Mouse (Mus musculus): Measurements from ENCODE around the gene B3gnt6. TPM values are rescaled to one million over a fixed set of nuclear protein-coding genes. Genes with fewer than 3 reads are reported as not detected.

B3gnt6 gene
- polyA plus RNA-seq, 1 experiment from 2014 or later: 0.23 TPM

DNA sequence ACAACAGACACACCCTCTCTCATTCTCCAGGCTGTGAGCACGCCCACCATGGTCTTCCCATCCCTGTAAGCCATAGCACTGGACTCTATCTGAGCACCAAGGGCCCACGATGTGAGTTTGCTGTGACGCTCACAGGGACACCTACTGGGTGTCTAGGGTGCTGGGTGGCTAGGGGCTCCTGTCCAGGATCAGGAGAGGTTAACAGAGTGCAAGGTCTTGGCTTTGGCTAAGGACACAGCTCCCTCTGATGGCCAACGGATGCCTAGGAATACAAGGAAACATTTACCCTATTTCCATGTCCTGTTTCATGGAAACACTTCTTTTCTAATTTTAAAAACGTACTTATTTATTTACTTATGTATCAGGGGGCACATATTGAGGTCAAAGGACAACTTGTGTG lies 48.8 kb downstream of the B3gnt6 start:
- no peak overlapping the region for H3K4me3 ChIP-seq (ENCODE audit: low read depth, low read length)
- no peak for TF ChIP-seq EP300 (optimal IDR thresholded peaks at IDR 0.05)
- peak; percentile 59 for TF ChIP-seq CTCF (IDR thresholded peaks at IDR 0.05; ENCODE audit: low read depth)
- H3K9ac ChIP-seq (ENCODE audit: low read length): no peak overlapping the region
- 60% methylated on average over 5 of the region's 5 CpGs for WGBS
- H3K4me2 ChIP-seq (replicated peaks; ENCODE audit: low read depth): no peak overlapping the region
- DNase-seq (ENCODE audit: low spot score): no peak
- no peaks in the 10 kb centered on the region for H3K36me3 ChIP-seq (ENCODE audit: control insufficient read depth, insufficient read depth, low read length)
- ATAC-seq (ENCODE audit: low FRiP score, low TSS enrichment): no peak
- H3K4me1 ChIP-seq (replicated peaks; ENCODE audit: control insufficient read depth, insufficient read depth): no peaks in the 10 kb centered on the region
- no peaks in the 10 kb centered on the region for H3K27me3 ChIP-seq (ENCODE audit: control insufficient read depth, insufficient read depth, low read length)
- no peaks in the 10 kb centered on the region for H3K9me3 ChIP-seq (ENCODE audit: control insufficient read depth, low read length)
- no peak overlapping the region for H3K27ac ChIP-seq (replicated peaks)

DNA sequence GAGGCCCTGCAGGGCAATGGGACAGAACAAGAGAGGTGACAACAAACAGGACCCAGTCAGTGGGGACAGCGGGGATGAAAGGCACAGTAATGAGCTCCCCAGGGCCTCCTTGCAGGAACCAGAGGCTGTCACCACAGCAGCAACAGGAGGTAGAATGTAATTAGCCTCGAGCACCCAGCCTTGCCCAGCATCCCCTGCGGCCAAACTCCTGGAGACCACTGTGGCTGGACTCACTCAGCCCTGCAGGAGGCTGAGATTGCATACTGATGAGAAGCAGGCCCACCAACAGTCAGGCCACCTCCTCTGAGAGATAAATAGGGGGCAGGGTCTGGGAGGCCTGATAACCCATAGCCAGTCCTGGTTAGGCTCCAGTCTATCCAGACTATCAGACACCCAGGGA lies 49.5 kb downstream of the B3gnt6 start:
- 56% methylated on average over 3 of the region's 3 CpGs for WGBS
- TF ChIP-seq CTCF (IDR thresholded peaks at IDR 0.05; ENCODE audit: low read depth) (no peak), EP300 (optimal IDR thresholded peaks at IDR 0.05) (no peak)
- no peak for ATAC-seq (ENCODE audit: low FRiP score, low TSS enrichment)
- Histone ChIP-seq H3K27ac (replicated peaks) (no peak overlapping the region), H3K36me3 (ENCODE audit: control insufficient read depth, insufficient read depth, low read length) (no peaks in the 10 kb centered on the region), H3K9ac (ENCODE audit: low read length) (no peak overlapping the region), H3K9me3 (ENCODE audit: control insufficient read depth, low read length) (no peaks in the 10 kb centered on the region), H3K4me1 (replicated peaks; ENCODE audit: control insufficient read depth, insufficient read depth) (no peaks in the 10 kb centered on the region), H3K27me3 (ENCODE audit: control insufficient read depth, insufficient read depth, low read length) (no peaks in the 10 kb centered on the region), H3K4me2 (replicated peaks; ENCODE audit: low read depth) (no peak overlapping the region), H3K4me3 (ENCODE audit: low read depth, low read length) (no peak overlapping the region)
- DNase-seq (ENCODE audit: low spot score): no peak

DNA sequence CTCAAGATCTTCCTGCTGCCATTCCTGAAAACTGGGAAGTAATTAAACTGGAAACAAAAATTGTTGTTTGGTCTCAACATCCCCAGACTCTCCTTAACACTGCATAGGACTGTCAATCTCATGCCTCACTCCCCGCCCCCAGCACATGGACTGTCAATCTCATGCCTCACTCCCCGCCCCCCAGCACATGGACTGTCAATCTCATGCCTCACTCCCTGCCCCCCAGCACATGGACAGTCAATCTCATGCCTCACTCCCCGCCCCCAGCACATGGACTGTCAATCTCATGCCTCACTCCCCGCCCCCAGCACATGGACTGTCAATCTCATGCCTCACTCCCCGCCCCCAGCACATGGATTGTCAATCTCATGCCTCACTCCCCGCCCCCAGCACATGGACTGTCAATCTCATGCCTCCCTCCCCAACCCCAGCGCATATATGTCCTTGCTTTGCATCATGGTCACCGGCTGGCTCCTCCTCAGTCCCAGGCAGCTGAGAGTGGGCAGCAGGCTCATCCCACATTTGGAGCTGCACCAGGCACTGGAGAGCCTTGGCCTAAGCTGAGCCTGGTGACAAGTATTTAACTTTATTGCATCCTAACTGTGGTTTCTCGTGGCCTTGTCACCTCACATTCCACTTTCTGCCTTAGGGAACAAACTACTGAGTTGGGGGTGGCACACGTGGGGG lies 50.4 kb downstream of the B3gnt6 start:
- Histone ChIP-seq H3K9me3 (ENCODE audit: control insufficient read depth, low read length) (no peaks in the 10 kb centered on the region), H3K4me3 (ENCODE audit: low read depth, low read length) (no peak overlapping the region), H3K4me1 (replicated peaks; ENCODE audit: control insufficient read depth, insufficient read depth) (no peaks in the 10 kb centered on the region), H3K27ac (replicated peaks) (no peak overlapping the region), H3K4me2 (replicated peaks; ENCODE audit: low read depth) (no peak overlapping the region), H3K9ac (ENCODE audit: low read length) (no peak overlapping the region), H3K27me3 (ENCODE audit: control insufficient read depth, insufficient read depth, low read length) (no peaks in the 10 kb centered on the region), H3K36me3 (ENCODE audit: control insufficient read depth, insufficient read depth, low read length) (no peaks in the 10 kb centered on the region)
- 79% methylated on average over 10 of the region's 10 CpGs for WGBS
- DNase-seq (ENCODE audit: low spot score): no peak
- no peak for TF ChIP-seq CTCF (IDR thresholded peaks at IDR 0.05; ENCODE audit: low read depth)
- TF ChIP-seq EP300 (optimal IDR thresholded peaks at IDR 0.05): no peak
- ATAC-seq (ENCODE audit: low FRiP score, low TSS enrichment): no peak

DNA sequence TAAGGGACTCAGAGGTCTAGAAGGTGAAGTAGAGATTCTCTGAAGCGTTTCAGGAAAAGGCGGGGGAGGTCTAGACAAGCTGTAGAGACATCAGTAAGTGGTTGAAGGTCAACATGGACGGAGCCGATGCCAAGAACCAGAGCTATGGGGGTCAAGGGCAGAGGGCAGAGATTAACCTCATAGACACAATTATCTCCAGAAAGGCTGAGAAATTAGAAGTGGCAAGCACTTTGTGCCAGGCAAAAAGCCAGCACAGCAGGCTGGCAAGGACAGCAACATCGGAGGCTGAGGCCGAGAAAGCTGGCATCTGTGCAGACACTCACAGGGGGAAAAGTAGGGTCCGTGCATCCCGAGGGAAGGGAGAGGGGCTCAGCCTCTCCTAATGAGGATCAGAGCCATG lies 51.5 kb downstream of the B3gnt6 start:
- DNase-seq (ENCODE audit: low spot score) (no peak), ATAC-seq (ENCODE audit: low FRiP score, low TSS enrichment) (no peak)
- Histone ChIP-seq H3K9me3 (ENCODE audit: control insufficient read depth, low read length) (no peaks in the 10 kb centered on the region), H3K36me3 (ENCODE audit: control insufficient read depth, insufficient read depth, low read length) (no peaks in the 10 kb centered on the region), H3K4me2 (replicated peaks; ENCODE audit: low read depth) (no peak overlapping the region), H3K4me1 (replicated peaks; ENCODE audit: control insufficient read depth, insufficient read depth) (no peaks in the 10 kb centered on the region), H3K4me3 (ENCODE audit: low read depth, low read length) (no peak overlapping the region), H3K27me3 (ENCODE audit: control insufficient read depth, insufficient read depth, low read length) (no peaks in the 10 kb centered on the region), H3K9ac (ENCODE audit: low read length) (no peak overlapping the region), H3K27ac (replicated peaks) (no peak overlapping the region)
- TF ChIP-seq CTCF (IDR thresholded peaks at IDR 0.05; ENCODE audit: low read depth): no peak
- no peak for TF ChIP-seq EP300 (optimal IDR thresholded peaks at IDR 0.05)
- WGBS: 70% methylated on average over 8 of the region's 8 CpGs

DNA sequence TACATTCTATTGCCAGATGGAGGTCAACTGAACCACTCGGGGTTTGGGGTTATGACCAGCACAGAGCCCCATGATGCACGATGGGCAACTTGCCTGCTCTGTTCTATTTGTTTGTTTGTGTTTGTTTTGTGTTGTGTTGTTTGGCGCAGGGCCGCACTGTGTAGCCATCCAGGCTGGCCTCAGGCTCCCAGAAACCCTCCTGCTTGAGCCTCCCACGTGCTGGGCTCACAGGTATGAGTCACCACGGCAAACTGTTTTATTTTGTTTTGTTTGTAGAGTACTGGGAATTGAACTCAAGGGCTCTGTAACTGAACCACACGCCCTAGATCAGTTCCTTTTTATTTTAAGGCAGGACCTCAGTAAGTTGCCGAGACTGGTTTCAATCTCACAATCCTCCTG lies 52.8 kb downstream of the B3gnt6 start:
- H3K9ac ChIP-seq (ENCODE audit: low read length): no peak overlapping the region
- DNase-seq (ENCODE audit: low spot score) (no peak), ATAC-seq (ENCODE audit: low FRiP score, low TSS enrichment) (peak; percentile 35; the same call in 1 of the 2 replicates)
- no peaks in the 10 kb centered on the region for H3K9me3 ChIP-seq (ENCODE audit: control insufficient read depth, low read length)
- H3K4me3 ChIP-seq (ENCODE audit: low read depth, low read length): no peak overlapping the region
- H3K27me3 ChIP-seq (ENCODE audit: control insufficient read depth, insufficient read depth, low read length): no peaks in the 10 kb centered on the region
- no peaks in the 10 kb centered on the region for H3K4me1 ChIP-seq (replicated peaks; ENCODE audit: control insufficient read depth, insufficient read depth)
- H3K36me3 ChIP-seq (ENCODE audit: control insufficient read depth, insufficient read depth, low read length): no peaks in the 10 kb centered on the region
- no peak overlapping the region for H3K4me2 ChIP-seq (replicated peaks; ENCODE audit: low read depth)
- no peak for TF ChIP-seq CTCF (IDR thresholded peaks at IDR 0.05; ENCODE audit: low read depth)
- TF ChIP-seq EP300 (optimal IDR thresholded peaks at IDR 0.05): no peak
- H3K27ac ChIP-seq (replicated peaks): no peak overlapping the region
- WGBS: 58% methylated on average over 8 of the region's 8 CpGs

DNA sequence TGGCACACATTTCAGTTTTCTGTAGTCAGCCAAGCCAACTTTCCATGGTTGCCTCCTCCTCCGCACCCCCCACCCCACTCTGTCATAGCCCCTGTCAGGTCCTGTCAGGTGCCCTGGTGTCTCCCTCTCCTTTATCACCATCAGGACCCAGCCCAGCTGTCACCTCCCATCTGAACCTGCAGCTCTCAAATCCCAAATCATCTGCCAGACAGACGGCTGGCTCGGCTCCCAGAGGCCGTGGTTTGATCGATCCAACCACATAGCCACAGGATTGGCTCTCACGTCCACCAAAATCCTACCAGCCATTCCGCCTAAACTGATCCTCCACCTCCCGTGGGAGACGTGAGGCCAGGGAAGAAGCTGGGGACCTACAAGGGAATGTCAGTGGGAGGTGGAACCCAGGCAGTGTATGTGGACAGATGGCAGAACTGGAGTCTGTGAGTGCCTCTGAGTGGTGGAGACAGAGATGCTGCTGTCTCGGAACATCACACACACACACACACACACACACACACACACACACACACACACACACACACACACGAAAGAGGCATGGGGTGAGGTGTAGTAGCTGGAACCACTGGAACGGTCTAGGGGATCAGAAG lies 53.3 kb downstream of the B3gnt6 start:
- Histone ChIP-seq H3K27ac (replicated peaks) (no peak overlapping the region), H3K9ac (ENCODE audit: low read length) (no peak overlapping the region), H3K9me3 (ENCODE audit: control insufficient read depth, low read length) (no peaks in the 10 kb centered on the region), H3K36me3 (ENCODE audit: control insufficient read depth, insufficient read depth, low read length) (no peaks in the 10 kb centered on the region), H3K4me2 (replicated peaks; ENCODE audit: low read depth) (no peak overlapping the region), H3K27me3 (ENCODE audit: control insufficient read depth, insufficient read depth, low read length) (no peaks in the 10 kb centered on the region), H3K4me3 (ENCODE audit: low read depth, low read length) (no peak overlapping the region), H3K4me1 (replicated peaks; ENCODE audit: control insufficient read depth, insufficient read depth) (no peaks in the 10 kb centered on the region)
- DNase-seq (ENCODE audit: low spot score) (no peak), ATAC-seq (ENCODE audit: low FRiP score, low TSS enrichment) (no peak)
- no peak for TF ChIP-seq CTCF (IDR thresholded peaks at IDR 0.05; ENCODE audit: low read depth)
- TF ChIP-seq EP300 (optimal IDR thresholded peaks at IDR 0.05): no peak
- 81% methylated on average over 12 of the region's 12 CpGs for WGBS

Data from stomach, postnatal 0 days (tissue).